In the genomic region with DNA sequence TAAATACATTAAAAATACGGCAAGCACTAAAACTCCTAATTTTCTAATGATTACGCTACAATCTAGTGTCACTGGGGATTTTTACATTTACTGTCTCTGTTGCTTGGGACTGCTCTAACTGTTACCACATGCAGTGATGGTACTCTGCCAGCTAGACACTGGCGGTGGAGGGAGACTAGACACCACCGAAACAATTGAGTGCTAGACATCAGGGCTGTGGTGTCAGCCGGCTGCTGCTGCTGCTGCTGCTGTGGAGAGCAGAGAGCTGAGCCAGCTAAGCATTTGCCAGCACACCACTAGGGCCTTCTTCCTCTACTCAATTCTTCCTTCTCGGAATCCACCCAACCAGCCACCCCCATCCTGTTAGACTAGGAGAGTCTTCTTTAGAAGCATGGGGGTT, we compare ENCODE assay signal across 12 mouse cellular contexts. TPM values are rescaled to one million over a fixed set of nuclear protein-coding genes. Genes with fewer than 3 reads are reported as not detected.
DNase-seq lines count a peak whose midpoint lies in the region; ATAC-seq and TF ChIP-seq lines count a peak whose summit lies in the region.
"Had no signal": no experiment of that assay in that cellular context is flagged by ENCODE, and none has a peak within 500 bp of the region (broad histone marks: within the 10 kb centered on the region; RNA-seq: fewer than 3 reads in every experiment).

No protein-coding gene starts in this region.

- H3K9me3 ChIP-seq in hindbrain, embryonic 15.5 days, result no peaks in the 10 kb centered on the region
- H3K9me3 ChIP-seq in hindbrain, embryonic 11.5 days (ENCODE audit: control insufficient read depth, low read length), result no peaks in the 10 kb centered on the region
- no peaks in the 10 kb centered on the region for H3K9me3 ChIP-seq in hindbrain, postnatal 0 days (ENCODE audit: low read length)
- H3K9me3 ChIP-seq: heart, embryonic 15.5 days; limb, embryonic 12.5 days had no signal

- peak; percentile 61; the same call in 1 of the 2 replicates for ATAC-seq in hindbrain, embryonic 15.5 days (ENCODE audit: low FRiP score, low read depth)
- ATAC-seq in hindbrain, embryonic 11.5 days (ENCODE audit: low FRiP score), result no peak
- ATAC-seq in hindbrain, postnatal 0 days, result peak; percentile 63

- H3K4me1 ChIP-seq in hindbrain, embryonic 15.5 days (replicated peaks), result peaks cover 13% of the 10 kb centered on the region
- no peaks in the 10 kb centered on the region for H3K4me1 ChIP-seq in hindbrain, embryonic 11.5 days (replicated peaks; ENCODE audit: control insufficient read depth, insufficient read depth, low read length)
- H3K4me1 ChIP-seq in hindbrain, postnatal 0 days (ENCODE audit: insufficient read depth, low read length), result 0 out of 2 replicates have a peak, but pooled peaks cover 4% of the 10 kb centered on the region

- H3K4me2 ChIP-seq in hindbrain, embryonic 15.5 days, result peak overlapping the region; percentile 76
- H3K4me2 ChIP-seq in hindbrain, embryonic 11.5 days (replicated peaks; ENCODE audit: low read depth, low read length), result no peak overlapping the region
- peak overlapping the region; percentile 56 for H3K4me2 ChIP-seq in hindbrain, postnatal 0 days (ENCODE audit: low read depth, low read length)

- peak overlapping the region; percentile 36; the same call in 1 of the 2 replicates for H3K4me3 ChIP-seq in hindbrain, embryonic 15.5 days
- H3K4me3 ChIP-seq in hindbrain, embryonic 11.5 days (ENCODE audit: low read depth, low read length), result no peak overlapping the region
- no peak overlapping the region for H3K4me3 ChIP-seq in hindbrain, postnatal 0 days (ENCODE audit: low read length)
- H3K4me3 ChIP-seq: limb, embryonic 12.5 days had no signal

- H3K27me3 ChIP-seq in hindbrain, embryonic 15.5 days, result no peaks in the 10 kb centered on the region
- no peaks in the 10 kb centered on the region for H3K27me3 ChIP-seq in hindbrain, embryonic 11.5 days (ENCODE audit: control insufficient read depth, insufficient read depth, low read length)
- H3K27me3 ChIP-seq in hindbrain, postnatal 0 days (ENCODE audit: insufficient read depth, low read length), result no peaks in the 10 kb centered on the region

- H3K9ac ChIP-seq in hindbrain, embryonic 15.5 days, result no peak overlapping the region
- H3K9ac ChIP-seq in hindbrain, embryonic 11.5 days (ENCODE audit: low read depth, low read length), result no peak overlapping the region
- no peak overlapping the region for H3K9ac ChIP-seq in hindbrain, postnatal 0 days (replicated peaks; ENCODE audit: low read length)
- H3K9ac ChIP-seq: heart, embryonic 15.5 days; limb, embryonic 12.5 days had no signal

- peak overlapping the region; percentile 76 for H3K27ac ChIP-seq in hindbrain, embryonic 15.5 days (replicated peaks)
- no peak overlapping the region for H3K27ac ChIP-seq in hindbrain, embryonic 11.5 days (ENCODE audit: low read depth, low read length)
- peak overlapping the region; percentile 41 for H3K27ac ChIP-seq in hindbrain, postnatal 0 days
- H3K27ac ChIP-seq: heart, embryonic 15.5 days; limb, embryonic 12.5 days had no signal

- no peaks in the 10 kb centered on the region for H3K36me3 ChIP-seq in hindbrain, embryonic 15.5 days
- H3K36me3 ChIP-seq in hindbrain, embryonic 11.5 days (ENCODE audit: control insufficient read depth, insufficient read depth, low read length), result no peaks in the 10 kb centered on the region
- H3K36me3 ChIP-seq in hindbrain, postnatal 0 days (ENCODE audit: insufficient read depth, low read length), result no peaks in the 10 kb centered on the region
- H3K36me3 ChIP-seq: heart, embryonic 15.5 days; limb, embryonic 12.5 days had no signal

- peak; percentile 41; the same call in 1 of the 2 replicates for TF ChIP-seq CTCF in hindbrain, postnatal 0 days (IDR thresholded peaks at IDR 0.05; ENCODE audit: low read depth)

- 30% methylated on average over 6 of the region's 6 CpGs for WGBS in hindbrain, embryonic 15.5 days
- WGBS in hindbrain, embryonic 11.5 days, result 70% methylated on average over 6 of the region's 6 CpGs
- 26% methylated on average over 6 of the region's 6 CpGs for WGBS in hindbrain, postnatal 0 days

- peak; percentile 31 to 39 for DNase-seq in cerebellum, postnatal 14 days
- DNase-seq in cerebellum, adult 11-12 months, result no peak
- no peak for DNase-seq in hindbrain, embryonic 11.5 days (ENCODE audit: low spot score)
- DNase-seq in 3T3-L1 (ENCODE audit: low read depth, low spot score), result peak; percentile 21
- peak; percentile 65 for DNase-seq in hindbrain, postnatal 0 days (ENCODE audit: low spot score)
- no peak for DNase-seq in spleen, adult 12 weeks (ENCODE audit: low spot score)
- no peak for DNase-seq in urinary bladder, postnatal 14 days (ENCODE audit: low spot score)
- DNase-seq: heart, adult 11 months had no signal

RNA-seq across cellular contexts. Expression of gene Nfasc, which starts 17.8 kb away (rescaled TPM):
- polyA plus RNA-seq in hindbrain, embryonic 15.5 days (2015; fragmentation: Nextera tagmentation; extraction: Ambion mirVana), result 40.1 and 48.4 TPM in 2 replicates
- 26.9 and 38.0 TPM in 2 replicates for polyA plus RNA-seq in hindbrain, embryonic 11.5 days (2014; fragmentation: Nextera tagmentation; extraction: Ambion mirVana)
- total RNA-seq in hindbrain, postnatal 0 days (2014; rRNA removed), result 69.6 and 74.6 TPM in 2 replicates
- 26.5 and 30.5 TPM in 2 replicates for polyA plus RNA-seq in hindbrain, postnatal 0 days (2015; fragmentation: Nextera tagmentation; extraction: Ambion mirVana)
- polyA plus RNA-seq: Patski had no signal

Comparison
In these comparisons a context has a peak if more than half of its experiments do, and no peak if none do; other contexts are left out.
1. DNase-seq: peak in cerebellum, postnatal 14 days (2 of 2), 3T3-L1 (single experiment) and hindbrain, postnatal 0 days (single experiment); none in cerebellum, adult 11-12 months (single experiment), hindbrain, embryonic 11.5 days (single experiment), spleen, adult 12 weeks (single experiment) and urinary bladder, postnatal 14 days (single experiment).